Mouse (Mus musculus): ENCODE measurements at regions not wholly inside any gene's neighbourhood (a gene's known extent, or its start where the extent isn't known, plus 50 kb on each side); places are given as distances from the start of the nearest gene placed in this dataset.

GRCm38 (mm10) chr14:101323361-101323760, 123.2 kb upstream of the Prr30 start:
- Histone ChIP-seq H3K27me3 (ENCODE audit: control insufficient read depth, insufficient read depth, low read length, poor library complexity, severe bottlenecking) (no peaks in the 10 kb centered on the region), H3K36me3 (ENCODE audit: control insufficient read depth, insufficient read depth, low read length, poor library complexity, severe bottlenecking) (no peaks in the 10 kb centered on the region)
- no peak for DNase-seq (ENCODE audit: low read depth, low spot score)

GRCm38 (mm10) chr14:101307920-101308319, 107.8 kb upstream of the Prr30 start:
- no peaks in the 10 kb centered on the region for H3K36me3 ChIP-seq (ENCODE audit: control insufficient read depth, insufficient read depth, low read length, poor library complexity, severe bottlenecking)
- H3K27me3 ChIP-seq (ENCODE audit: control insufficient read depth, insufficient read depth, low read length, poor library complexity, severe bottlenecking): no peaks in the 10 kb centered on the region
- no peak for DNase-seq (ENCODE audit: low read depth, low spot score)

- Histone ChIP-seq H3K36me3 (ENCODE audit: control insufficient read depth, insufficient read depth, low read length, poor library complexity, severe bottlenecking) (no peaks in the 10 kb centered on the region), H3K27me3 (ENCODE audit: control insufficient read depth, insufficient read depth, low read length, poor library complexity, severe bottlenecking) (no peaks in the 10 kb centered on the region)
- DNase-seq (ENCODE audit: low read depth, low spot score): no peak
Measured at GRCm38 (mm10) chr14:101304487-101305032, 104.4 kb upstream of the Prr30 start.

- no peak for DNase-seq (ENCODE audit: low read depth, low spot score)
- Histone ChIP-seq H3K36me3 (ENCODE audit: control insufficient read depth, insufficient read depth, low read length, poor library complexity, severe bottlenecking) (no peaks in the 10 kb centered on the region), H3K27me3 (ENCODE audit: control insufficient read depth, insufficient read depth, low read length, poor library complexity, severe bottlenecking) (no peaks in the 10 kb centered on the region)
Measured at GRCm38 (mm10) chr14:101297841-101298240, 97.7 kb upstream of the Prr30 start.

- no peak for DNase-seq (ENCODE audit: low read depth, low spot score)
- Histone ChIP-seq H3K27me3 (ENCODE audit: control insufficient read depth, insufficient read depth, low read length, poor library complexity, severe bottlenecking) (no peaks in the 10 kb centered on the region), H3K36me3 (ENCODE audit: control insufficient read depth, insufficient read depth, low read length, poor library complexity, severe bottlenecking) (no peaks in the 10 kb centered on the region)
Measured at GRCm38 (mm10) chr14:101294693-101295092, 94.6 kb upstream of the Prr30 start.

GRCm38 (mm10) chr14:101287755-101288154, 87.6 kb upstream of the Prr30 start:
- Histone ChIP-seq H3K36me3 (ENCODE audit: control insufficient read depth, insufficient read depth, low read length, poor library complexity, severe bottlenecking) (no peaks in the 10 kb centered on the region), H3K27me3 (ENCODE audit: control insufficient read depth, insufficient read depth, low read length, poor library complexity, severe bottlenecking) (no peaks in the 10 kb centered on the region)
- no peak for DNase-seq (ENCODE audit: low read depth, low spot score)

- no peaks in the 10 kb centered on the region for H3K36me3 ChIP-seq (ENCODE audit: control insufficient read depth, insufficient read depth, low read length, poor library complexity, severe bottlenecking)
- DNase-seq (ENCODE audit: low read depth, low spot score): no peak
- H3K27me3 ChIP-seq (ENCODE audit: control insufficient read depth, insufficient read depth, low read length, poor library complexity, severe bottlenecking): no peaks in the 10 kb centered on the region
Measured at GRCm38 (mm10) chr14:101269048-101269789, 69.1 kb upstream of the Prr30 start.

- no peaks in the 10 kb centered on the region for H3K36me3 ChIP-seq (ENCODE audit: control insufficient read depth, insufficient read depth, low read length, poor library complexity, severe bottlenecking)
- DNase-seq (ENCODE audit: low read depth, low spot score): no peak
- H3K27me3 ChIP-seq (ENCODE audit: control insufficient read depth, insufficient read depth, low read length, poor library complexity, severe bottlenecking): no peaks in the 10 kb centered on the region
Measured at GRCm38 (mm10) chr14:101267536-101267935, 67.4 kb upstream of the Prr30 start.
